Mouse (Mus musculus) thymus, postnatal 4 days (tissue): ENCODE measurements around the gene Sult2a4.
"Not testable (repeated sequence)": the region's sequence is repeated elsewhere in the genome, so short reads cannot be mapped to it uniquely, and the experiment has no call there.

Experiments
- DNase-seq: peaks from one replicate; pipeline ENCODE4 v3.0.0; 2021

Gene Sult2a4

DNA sequence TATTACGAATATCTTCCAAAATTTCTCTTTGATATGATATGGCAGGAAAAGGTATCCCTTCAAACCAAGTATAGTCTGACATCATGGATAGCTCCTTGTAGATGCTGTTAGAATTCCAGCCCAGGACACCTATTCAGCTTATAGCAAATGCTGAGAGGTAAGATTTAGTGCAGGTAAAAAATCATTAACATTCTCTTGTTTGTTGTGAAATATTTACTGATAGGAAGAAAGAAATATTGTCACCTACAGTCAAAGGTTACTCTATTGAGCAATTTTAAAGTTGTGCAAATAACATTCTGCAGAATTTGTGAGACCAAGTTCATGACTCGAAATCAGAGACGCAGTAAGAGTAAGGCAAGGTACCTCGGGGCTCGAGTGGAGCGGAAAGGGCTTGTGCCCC is at the start of gene Sult2a4:
Sult2a4 (minus strand) TSS at position 101 of the 400 bp plus-strand sequence.
- DNase-seq: not testable (repeated sequence)

DNA sequence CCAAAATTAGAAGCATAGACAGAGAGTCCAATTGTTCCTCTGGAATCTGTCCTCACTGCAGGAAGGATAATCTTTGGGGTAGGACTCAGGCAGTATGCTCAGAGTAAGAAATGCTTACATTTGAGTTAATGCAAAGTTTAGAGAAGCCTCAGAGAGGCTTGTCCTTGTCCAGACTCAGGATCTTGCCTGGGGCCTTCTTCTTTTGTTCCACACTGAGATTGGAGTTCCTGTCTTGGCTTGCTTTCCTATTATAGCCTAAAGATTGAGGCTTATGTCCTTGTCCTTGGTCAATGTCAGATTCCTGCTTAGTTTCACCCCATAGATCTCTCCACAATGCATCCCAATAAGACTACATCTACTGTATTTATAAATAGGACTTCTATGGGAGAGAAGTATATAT is 41.4 kb upstream of the Sult2a4 start:
- DNase-seq: not testable (repeated sequence)

GRCm38 (mm10) chr7:14013083-14013482 is 23.7 kb upstream of the Sult2a4 start:
- no peak for DNase-seq

DNA sequence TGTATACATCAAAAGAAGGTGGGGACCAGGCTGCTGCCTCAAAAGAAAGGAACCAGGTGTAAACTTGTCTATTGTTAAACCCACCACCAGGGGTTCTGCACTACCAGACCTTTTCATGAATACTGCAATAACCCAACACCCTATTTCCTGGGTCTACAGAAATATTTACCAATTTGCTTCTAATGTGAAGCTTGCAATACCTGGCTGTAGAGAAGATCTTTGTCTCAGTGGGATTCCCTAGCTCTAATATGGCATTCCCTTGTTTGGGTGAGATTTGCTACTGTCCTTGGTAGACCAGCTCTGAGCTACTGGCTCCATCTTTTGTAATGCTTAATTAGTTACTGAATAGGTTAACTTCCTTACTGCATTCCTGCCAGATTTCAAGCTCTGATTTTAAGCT is 21.3 kb upstream of the Sult2a4 start:
- not testable (repeated sequence) for DNase-seq
